Mouse (Mus musculus) ES-Bruce4 (cell line): ENCODE measurements around the gene Sugct.

ENCODE experiments used
- CTCF ChIP-seq: IDR thresholded peaks from one replicate; pipeline ENCODE4 v1.8.1; 2011; ENCODE audit warnings: low read depth, low read length
- EP300 ChIP-seq: IDR thresholded peaks from 2 replicates; pipeline ENCODE4 v1.6.1; 2011; ENCODE audit warnings: low read depth, low read length; ENCODE audit not compliant: insufficient read depth
- POLR2A ChIP-seq: IDR thresholded peaks from one replicate; pipeline ENCODE4 v1.8.1; 2011; ENCODE audit warnings: low read length; ENCODE audit not compliant: insufficient read depth

DNA sequence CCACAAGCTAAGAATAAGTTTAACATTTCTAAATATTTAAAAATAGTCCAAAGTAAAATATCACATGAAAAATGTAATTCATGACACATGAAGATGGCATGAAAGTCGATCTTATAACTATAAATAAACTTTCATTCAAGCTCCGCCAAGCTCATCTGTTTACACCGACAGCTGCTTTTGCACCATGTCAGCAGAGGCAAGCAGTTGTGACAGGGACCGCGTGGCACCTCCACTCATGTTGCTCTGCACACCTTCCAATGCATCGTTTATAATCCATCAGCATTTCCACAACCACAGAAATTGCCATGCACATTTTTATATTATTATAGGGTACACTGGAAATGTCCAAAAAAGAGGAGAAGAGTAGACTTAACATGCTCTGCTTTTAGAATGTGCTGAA is 273.5 kb downstream of the Sugct start:
- TF ChIP-seq CTCF (no peak), POLR2A (no peak), EP300 (no peak)
